Mouse (Mus musculus) forebrain, embryonic 12.5 days (tissue): ENCODE data around the gene Unk. TPM values are rescaled to one million over a fixed set of nuclear protein-coding genes. Genes with fewer than 3 reads are reported as not detected.
A peak's percentile ranks its signal among the peaks of the same experiment; 100 is the strongest.
"Not testable (repeated sequence)": the region's sequence is repeated elsewhere in the genome, so short reads cannot be mapped to it uniquely, and the experiment has no call there.

Experiments used
- ATAC-seq: fragments of 200-750 bp; cut with Nextera tagmentation; 2 replicates; pipeline ENCODE4 v1.8.0; 2017; ENCODE audit warnings: moderate TSS enrichment; ENCODE audit not compliant: low FRiP score
- H3K27ac ChIP-seq: fragments of 300-500 bp; sonication (generic); 2 replicates; pipeline ENCODE4 v1.5.1; 2016; ENCODE audit warnings: mild to moderate bottlenecking
- H3K27me3 ChIP-seq: fragments of 300-500 bp; sonication (generic); 2 replicates; pipeline ENCODE4 v1.6.1; 2016; ENCODE audit warnings: mild to moderate bottlenecking
- H3K36me3 ChIP-seq: fragments of 300-500 bp; sonication (generic); replicated peaks from 2 replicates; pipeline ENCODE4 v1.6.1; 2016; ENCODE audit warnings: mild to moderate bottlenecking
- H3K4me1 ChIP-seq: fragments of 300-500 bp; sonication (generic); 2 replicates; pipeline ENCODE4 v1.6.1; 2016
- H3K4me2 ChIP-seq: fragments of 300-500 bp; sonication (generic); 2 replicates; pipeline ENCODE4 v1.6.1; 2016; ENCODE audit warnings: mild to moderate bottlenecking, moderate library complexity
- H3K4me3 ChIP-seq: fragments of 300-500 bp; sonication (generic); replicated peaks from 2 replicates; pipeline ENCODE4 v1.5.1; 2016; ENCODE audit warnings: mild to moderate bottlenecking
- H3K9ac ChIP-seq: fragments of 300-500 bp; sonication (generic); 2 replicates; pipeline ENCODE4 v1.6.1; 2016; ENCODE audit warnings: mild to moderate bottlenecking
- H3K9me3 ChIP-seq: fragments of 300-500 bp; sonication (generic); 2 replicates; pipeline ENCODE4 v1.6.1; 2016
- WGBS: fragments of 180-500 bp; shearing (Covaris S2); methylation state at CpG from one replicate; pipeline ENCODE4 v1.1.7; 2016; 5-methylcytosine and 5-hydroxymethylcytosine counted together
- polyA plus RNA-seq: library from polyadenylated mRNA; unstranded; fragments of >200 nt; fragmentation: Nextera tagmentation; extraction: Ambion mirVana; gene quantifications from 2 replicates; pipeline ENCODE4 v1.2.1, GENCODE M21; 2016

Unk gene
- polyA plus RNA-seq, 1 experiment from 2014 or later = 47.9 TPM

- H3K4me2 ChIP-seq = peak overlapping the region; percentile 51
- H3K4me3 ChIP-seq = no peak overlapping the region
- H3K4me1 ChIP-seq = peaks cover 17% of the 10 kb centered on the region
- H3K9me3 ChIP-seq = no peaks in the 10 kb centered on the region
- 87% methylated on average over 8 of the region's 8 CpGs for WGBS
- H3K36me3 ChIP-seq = peaks cover 12% of the 10 kb centered on the region
- no peaks in the 10 kb centered on the region for H3K27me3 ChIP-seq
- ATAC-seq = no peak
- H3K9ac ChIP-seq = no peak overlapping the region
- no peak overlapping the region for H3K27ac ChIP-seq
Observed at GRCm38 (mm10) chr11:116088188-116088587, 58.1 kb downstream of the Unk start.

- Histone ChIP-seq H3K4me1 (peaks cover 17% of the 10 kb centered on the region), H3K27me3 (no peaks in the 10 kb centered on the region), H3K9ac (no peak overlapping the region), H3K9me3 (no peaks in the 10 kb centered on the region), H3K36me3 (peaks cover 5% of the 10 kb centered on the region), H3K4me2 (no peak overlapping the region), H3K4me3 (no peak overlapping the region), H3K27ac (no peak overlapping the region)
- WGBS = 91% methylated on average over 11 of the region's 11 CpGs
- ATAC-seq = no peak
Observed at GRCm38 (mm10) chr11:116088741-116089394, 58.7 kb downstream of the Unk start.

- no peak overlapping the region for H3K27ac ChIP-seq
Observed at GRCm38 (mm10) chr11:116089545-116089944, 59.4 kb downstream of the Unk start.

GRCm38 (mm10) chr11:116091591-116091990, 61.5 kb downstream of the Unk start:
- H3K27ac ChIP-seq = no peak overlapping the region
- H3K4me2 ChIP-seq = no peak overlapping the region
- H3K9ac ChIP-seq = no peak overlapping the region
- ATAC-seq = no peak
- H3K27me3 ChIP-seq = no peaks in the 10 kb centered on the region
- H3K4me3 ChIP-seq = no peak overlapping the region
- no peaks in the 10 kb centered on the region for H3K9me3 ChIP-seq
- WGBS = 85% methylated on average over 6 of the region's 6 CpGs
- H3K36me3 ChIP-seq = no peaks in the 10 kb centered on the region
- H3K4me1 ChIP-seq = peaks cover 8% of the 10 kb centered on the region

More at GRCm38 (mm10) chr11:116089545-116089944, 59.4 kb downstream of the Unk start:
- Histone ChIP-seq H3K4me3 (no peak overlapping the region), H3K36me3 (0 out of 2 replicates have a peak, but pooled peaks cover 3% of the 10 kb centered on the region), H3K9ac (no peak overlapping the region), H3K9me3 (no peaks in the 10 kb centered on the region), H3K4me1 (peaks cover 17% of the 10 kb centered on the region), H3K27me3 (no peaks in the 10 kb centered on the region), H3K4me2 (no peak overlapping the region)
- 94% methylated on average over 6 of the region's 6 CpGs for WGBS
- ATAC-seq = no peak

- not testable (repeated sequence) for H3K9ac ChIP-seq, H3K36me3 ChIP-seq, H3K27ac ChIP-seq, ATAC-seq, H3K27me3 ChIP-seq, H3K4me1 ChIP-seq, H3K4me2 ChIP-seq, H3K9me3 ChIP-seq, H3K4me3 ChIP-seq
- 95% methylated on average over 6 of the region's 6 CpGs for WGBS
Observed at GRCm38 (mm10) chr11:116092959-116093358, 62.8 kb downstream of the Unk start.

DNA sequence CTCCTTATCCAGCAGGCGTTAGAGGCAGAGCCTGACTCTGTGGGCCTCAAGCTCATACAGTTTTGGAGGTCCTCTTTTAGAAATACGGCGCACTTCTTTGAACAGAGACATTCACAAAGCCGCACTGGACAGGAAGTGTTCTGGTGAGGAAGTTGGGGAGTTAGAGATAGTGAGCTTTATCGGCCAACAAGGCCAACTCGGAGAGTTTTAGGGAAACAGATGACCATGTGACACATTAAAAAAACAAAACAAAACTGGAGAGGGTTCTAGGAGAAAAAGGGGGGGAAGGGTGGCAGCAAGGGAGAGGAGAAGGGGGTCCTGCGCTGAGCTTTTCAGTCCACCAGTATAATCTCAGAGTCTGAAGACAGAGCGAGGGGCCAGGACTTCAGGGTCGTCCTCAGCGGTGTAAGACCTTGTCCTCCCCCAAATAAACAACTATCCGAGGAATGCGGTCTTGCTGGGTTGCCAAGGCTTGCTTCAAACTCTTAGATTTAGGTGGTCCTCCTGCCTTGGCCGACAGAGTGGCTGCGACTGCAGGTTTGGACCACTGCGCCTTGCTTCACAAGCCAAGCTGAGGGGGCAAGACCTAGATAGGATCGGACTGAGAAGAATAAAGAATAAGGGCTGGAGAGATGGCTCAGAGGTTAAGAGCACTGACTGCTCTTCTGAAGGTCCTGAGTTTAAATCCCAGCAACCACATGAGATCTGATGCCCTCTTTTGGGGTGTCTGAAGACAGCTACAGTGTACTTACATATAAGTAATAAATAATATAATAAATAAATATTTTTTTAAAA, 63.8 kb downstream of the Unk start:
- Histone ChIP-seq H3K36me3 (no peaks in the 10 kb centered on the region), H3K27me3 (no peaks in the 10 kb centered on the region), H3K9ac (no peak overlapping the region), H3K9me3 (no peaks in the 10 kb centered on the region), H3K4me1 (no peaks in the 10 kb centered on the region), H3K4me3 (no peak overlapping the region), H3K4me2 (no peak overlapping the region), H3K27ac (no peak overlapping the region)
- WGBS = 74% methylated on average over 16 of the region's 16 CpGs
- ATAC-seq = no peak

DNA sequence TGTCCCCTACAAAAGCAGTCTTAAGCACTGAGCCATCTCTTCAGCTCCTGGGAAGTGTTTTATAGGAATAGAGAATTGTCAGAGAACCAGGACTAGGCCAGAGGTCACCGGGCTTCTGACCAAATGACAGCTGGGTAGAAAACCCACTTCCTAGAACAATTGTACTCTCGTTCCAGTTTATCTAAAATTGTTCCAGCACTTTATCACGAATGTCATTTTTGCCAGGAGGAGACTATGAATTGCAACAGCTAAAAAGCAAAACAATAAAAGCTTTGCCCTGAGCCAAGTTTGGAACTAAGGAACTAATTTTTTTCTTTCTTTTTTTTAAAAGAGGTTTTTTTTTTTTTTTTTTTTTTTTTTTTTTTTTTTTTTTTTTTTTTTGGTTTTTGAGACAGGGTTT, 65.5 kb downstream of the Unk start:
- no peak overlapping the region for H3K4me3 ChIP-seq

GRCm38 (mm10) chr11:116096213-116097108, 66.3 kb downstream of the Unk start:
- Histone ChIP-seq H3K27ac (no peak overlapping the region), H3K9me3 (no peaks in the 10 kb centered on the region), H3K36me3 (no peaks in the 10 kb centered on the region), H3K27me3 (no peaks in the 10 kb centered on the region), H3K4me3 (no peak overlapping the region), H3K9ac (no peak overlapping the region), H3K4me2 (no peak overlapping the region), H3K4me1 (no peaks in the 10 kb centered on the region)
- WGBS = 95% methylated on average over 5 of the region's 5 CpGs
- no peak for ATAC-seq

More for the DNA sequence above, 65.5 kb downstream of the Unk start:
- H3K27ac ChIP-seq = no peak overlapping the region
- H3K36me3 ChIP-seq = no peaks in the 10 kb centered on the region
- H3K9ac ChIP-seq = no peak overlapping the region
- H3K4me2 ChIP-seq = no peak overlapping the region
- 79% methylated on average over 3 of the region's 3 CpGs for WGBS
- ATAC-seq = no peak
- H3K9me3 ChIP-seq = no peaks in the 10 kb centered on the region
- H3K4me1 ChIP-seq = no peaks in the 10 kb centered on the region
- no peaks in the 10 kb centered on the region for H3K27me3 ChIP-seq

DNA sequence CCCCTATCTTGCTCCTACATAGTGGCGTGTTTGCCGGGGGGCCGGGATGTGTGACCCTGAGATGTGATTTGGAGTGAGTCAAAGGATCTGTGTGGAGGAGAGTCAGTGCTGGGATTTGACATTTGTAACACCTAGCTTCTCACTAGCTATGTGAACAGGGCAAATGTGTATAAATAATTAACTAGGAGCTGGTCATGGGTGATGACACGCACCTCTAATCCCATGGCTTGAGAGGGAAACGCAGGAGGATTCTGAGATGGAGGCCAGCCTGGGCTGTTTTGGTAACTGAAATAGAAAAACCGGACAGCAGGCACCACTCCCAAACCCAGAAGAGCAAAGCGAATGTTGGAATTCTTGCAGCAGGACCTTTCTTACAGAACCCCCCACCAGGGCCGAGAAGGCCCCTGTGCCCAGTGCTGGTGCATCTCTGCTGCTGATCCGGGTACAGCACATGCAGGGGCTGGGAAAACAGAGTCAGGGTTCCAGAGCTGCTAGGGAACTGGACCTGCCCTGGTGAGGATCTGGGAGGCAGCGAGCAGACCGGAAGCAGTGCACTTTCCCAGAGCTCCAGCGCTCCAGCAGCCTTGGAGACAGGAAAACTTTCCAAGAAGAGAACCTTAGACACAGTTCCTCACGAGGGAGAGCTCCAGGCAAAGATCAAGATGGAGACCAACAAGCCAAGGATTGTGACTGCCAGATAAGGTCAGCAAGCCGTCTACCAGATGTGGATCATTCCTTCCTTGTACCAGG, 68.8 kb downstream of the Unk start:
- H3K27me3 ChIP-seq = no peaks in the 10 kb centered on the region
- H3K9me3 ChIP-seq = no peaks in the 10 kb centered on the region
- no peak overlapping the region for H3K4me3 ChIP-seq
- H3K4me1 ChIP-seq = peaks cover 14% of the 10 kb centered on the region
- ATAC-seq = no peak
- no peak overlapping the region for H3K27ac ChIP-seq
- WGBS = 79% methylated on average over 14 of the region's 14 CpGs
- H3K36me3 ChIP-seq = no peaks in the 10 kb centered on the region
- H3K9ac ChIP-seq = no peak overlapping the region
- H3K4me2 ChIP-seq = no peak overlapping the region

- H3K9ac ChIP-seq = no peak overlapping the region
Observed at GRCm38 (mm10) chr11:116099462-116099861, 69.3 kb downstream of the Unk start.

GRCm38 (mm10) chr11:116100385-116100784, 70.3 kb downstream of the Unk start:
- no peak overlapping the region for H3K4me2 ChIP-seq
- 84% methylated on average over 6 of the region's 6 CpGs for WGBS
- no peak overlapping the region for H3K27ac ChIP-seq
- no peak for ATAC-seq
- peaks cover 22% of the 10 kb centered on the region for H3K4me1 ChIP-seq
- no peaks in the 10 kb centered on the region for H3K36me3 ChIP-seq
- no peak overlapping the region for H3K9ac ChIP-seq
- H3K9me3 ChIP-seq = no peaks in the 10 kb centered on the region
- no peak overlapping the region for H3K4me3 ChIP-seq
- H3K27me3 ChIP-seq = peaks cover 6% of the 10 kb centered on the region

More at GRCm38 (mm10) chr11:116099462-116099861, 69.3 kb downstream of the Unk start:
- Histone ChIP-seq H3K36me3 (no peaks in the 10 kb centered on the region), H3K4me1 (peaks cover 20% of the 10 kb centered on the region), H3K4me2 (no peak overlapping the region), H3K27me3 (no peaks in the 10 kb centered on the region), H3K4me3 (no peak overlapping the region), H3K27ac (no peak overlapping the region), H3K9me3 (no peaks in the 10 kb centered on the region)
- ATAC-seq = no peak
- 94% methylated on average over 6 of the region's 6 CpGs for WGBS
